Mouse (Mus musculus) hindbrain, embryonic 15.5 days (tissue): ENCODE results near the gene Zc3h12d. TPM values are rescaled to one million over a fixed set of nuclear protein-coding genes. Genes with fewer than 3 reads are reported as not detected.

Experiments
- ATAC-seq: fragments of 200-750 bp; cut with Nextera tagmentation; 2 replicates; pipeline ENCODE4 v1.8.0; 2017; ENCODE audit warnings: low read depth, moderate number of reproducible peaks, moderate TSS enrichment; ENCODE audit not compliant: low FRiP score
- H3K27ac ChIP-seq: fragments of 300-500 bp; sonication (generic); replicated peaks from 2 replicates; pipeline ENCODE4 v1.5.1; 2015; ENCODE audit warnings: mild to moderate bottlenecking, inconsistent platforms
- H3K27me3 ChIP-seq: fragments of 300-500 bp; sonication (generic); 2 replicates; pipeline ENCODE4 v1.6.1; 2015; ENCODE audit warnings: control low read depth, inconsistent platforms
- H3K36me3 ChIP-seq: fragments of 300-500 bp; sonication (generic); 2 replicates; pipeline ENCODE4 v1.6.1; 2015; ENCODE audit warnings: control low read depth, inconsistent platforms
- H3K4me1 ChIP-seq: fragments of 300-500 bp; sonication (generic); replicated peaks from 2 replicates; pipeline ENCODE4 v1.6.1; 2015; ENCODE audit warnings: control low read depth, inconsistent platforms
- H3K4me2 ChIP-seq: fragments of 300-500 bp; sonication (generic); 2 replicates; pipeline ENCODE4 v1.6.1; 2015; ENCODE audit warnings: moderate library complexity, mild to moderate bottlenecking, inconsistent platforms
- H3K4me3 ChIP-seq: fragments of 300-500 bp; sonication (generic); 2 replicates; pipeline ENCODE4 v1.5.1; 2015; ENCODE audit warnings: mild to moderate bottlenecking, inconsistent platforms
- H3K9ac ChIP-seq: fragments of 300-500 bp; sonication (generic); 2 replicates; pipeline ENCODE4 v1.6.1; 2015; ENCODE audit warnings: inconsistent platforms
- H3K9me3 ChIP-seq: fragments of 300-500 bp; sonication (generic); 2 replicates; pipeline ENCODE4 v1.6.1; 2016; ENCODE audit warnings: control low read depth, inconsistent platforms
- WGBS: fragments of 180-500 bp; shearing (Covaris S2); methylation state at CpG from one replicate; pipeline ENCODE4 v1.1.7; 2015; 5-methylcytosine and 5-hydroxymethylcytosine counted together
- microRNA-seq: library from miRNA; unstranded; fragments of <30 nt; microRNA quantifications from one replicate; pipeline ENCODE4, GENCODE M21; 2016
- polyA plus RNA-seq: library from polyadenylated mRNA; unstranded; fragments of >200 nt; fragmentation: Nextera tagmentation; extraction: Ambion mirVana; gene quantifications from 2 replicates; pipeline ENCODE4 v1.2.1, GENCODE M21; 2015

Gene Zc3h12d
- polyA plus RNA-seq, 1 experiment from 2014 or later = 0.22 TPM

DNA sequence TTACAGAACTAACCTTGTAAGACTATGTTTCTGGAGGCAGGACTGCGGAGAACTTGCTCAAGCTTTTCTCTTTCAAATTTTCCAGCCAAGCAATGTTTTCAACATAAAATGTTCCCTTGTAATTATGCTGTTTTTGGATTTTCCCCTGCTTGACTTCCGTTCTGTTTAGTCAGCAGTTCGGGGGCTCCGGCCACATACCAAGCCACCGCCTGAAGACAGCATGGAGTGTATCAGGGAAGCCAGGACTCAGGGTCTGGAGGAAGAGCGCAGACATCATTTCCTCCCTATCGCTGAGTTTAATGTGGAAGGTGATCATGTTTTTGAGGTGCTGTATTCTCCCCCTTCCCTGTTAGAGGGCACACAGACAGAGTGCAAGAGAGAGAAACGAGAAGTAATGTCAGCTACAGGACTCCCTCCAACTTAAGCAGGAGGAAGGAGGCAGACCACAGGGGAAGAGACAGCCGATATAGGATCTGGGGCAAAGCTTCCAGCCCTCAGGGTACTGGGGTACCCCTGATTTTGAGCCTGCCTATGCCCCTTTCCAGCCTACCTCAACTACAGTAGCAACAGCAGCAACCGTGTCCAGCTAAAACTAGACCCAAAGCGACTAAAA is 56.1 kb downstream of the Zc3h12d start:
- Histone ChIP-seq H3K4me2 (no peak overlapping the region), H3K27me3 (no peaks in the 10 kb centered on the region), H3K4me3 (no peak overlapping the region), H3K27ac (no peak overlapping the region), H3K36me3 (no peaks in the 10 kb centered on the region), H3K4me1 (no peaks in the 10 kb centered on the region), H3K9ac (no peak overlapping the region), H3K9me3 (no peaks in the 10 kb centered on the region)
- WGBS = 89% methylated on average over 11 of the region's 11 CpGs
- ATAC-seq = no peak

DNA sequence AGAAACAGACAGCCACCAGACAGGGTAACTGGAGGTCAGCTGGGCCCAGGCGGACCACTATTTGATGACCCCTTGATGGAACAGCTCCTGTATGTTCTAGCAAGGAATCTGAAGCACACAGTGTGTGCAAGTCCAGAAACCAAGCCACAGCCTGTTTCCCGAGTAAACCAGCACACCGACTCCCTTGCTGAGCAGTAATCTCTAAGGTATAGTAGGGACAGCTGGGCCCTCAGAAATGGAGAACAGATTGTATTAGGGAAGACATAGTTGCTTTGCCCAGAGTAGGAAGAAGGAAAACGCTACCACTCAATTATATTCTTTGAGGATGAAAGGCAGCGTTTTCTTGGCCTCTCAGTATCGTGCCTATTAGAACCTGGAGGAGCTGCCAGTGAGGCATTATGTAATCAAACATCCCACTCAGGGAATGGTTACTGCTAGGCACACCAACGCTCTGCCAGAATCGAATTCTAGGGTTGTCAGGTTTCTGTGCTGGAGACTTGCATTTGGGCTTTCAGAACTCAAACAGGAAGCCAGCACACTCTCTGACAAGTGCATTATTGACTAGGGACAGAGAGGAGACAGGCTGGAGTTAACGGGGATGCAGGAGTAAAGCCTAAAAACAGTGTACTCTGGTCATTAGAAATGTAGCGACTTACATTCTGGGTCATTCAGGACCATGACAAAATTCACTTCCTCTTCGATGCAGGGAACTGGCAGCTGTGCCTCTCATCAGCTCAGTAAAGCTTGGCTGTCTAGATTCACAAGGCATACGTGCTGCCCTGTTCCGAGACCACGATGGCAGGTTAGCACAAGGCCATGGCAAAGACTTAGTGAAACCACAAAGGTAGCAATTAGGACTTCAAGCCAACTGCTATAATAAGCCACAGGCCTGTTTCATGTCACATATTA is 68.7 kb downstream of the Zc3h12d start:
- ATAC-seq = no peak
- no peak overlapping the region for H3K4me2 ChIP-seq
- no peaks in the 10 kb centered on the region for H3K9me3 ChIP-seq
- peaks cover 27% of the 10 kb centered on the region for H3K36me3 ChIP-seq
- H3K4me3 ChIP-seq = no peak overlapping the region
- WGBS = 88% methylated on average over 14 of the region's 14 CpGs
- H3K9ac ChIP-seq = no peak overlapping the region
- H3K27ac ChIP-seq = no peak overlapping the region
- no peaks in the 10 kb centered on the region for H3K27me3 ChIP-seq
- H3K4me1 ChIP-seq = no peaks in the 10 kb centered on the region

DNA sequence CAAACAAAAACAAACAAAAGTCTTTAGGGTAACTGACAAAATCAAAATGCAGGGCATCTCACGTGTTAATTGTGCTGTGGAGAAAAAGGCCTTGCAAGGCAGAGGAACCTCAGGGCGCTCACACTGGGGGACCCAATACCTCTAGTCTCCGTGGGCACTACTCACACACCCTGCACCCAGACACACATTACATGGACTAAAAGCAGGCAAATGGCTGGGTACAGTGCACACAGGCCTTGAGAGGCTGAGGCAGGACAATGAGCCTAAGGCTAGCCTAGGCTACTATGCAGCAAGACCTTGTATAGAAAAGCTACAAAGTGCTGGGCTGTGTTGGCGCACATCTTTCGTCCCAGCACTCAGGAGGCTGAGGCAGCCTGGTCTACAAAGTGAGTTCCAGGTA is 71.9 kb downstream of the Zc3h12d start:
- Histone ChIP-seq H3K36me3 (peaks cover 50% of the 10 kb centered on the region), H3K4me2 (no peak overlapping the region), H3K27ac (no peak overlapping the region), H3K4me1 (no peaks in the 10 kb centered on the region), H3K4me3 (no peak overlapping the region), H3K9ac (no peak overlapping the region), H3K9me3 (no peaks in the 10 kb centered on the region), H3K27me3 (no peaks in the 10 kb centered on the region)
- no peak for ATAC-seq
- WGBS = 95% methylated on average over 5 of the region's 5 CpGs

DNA sequence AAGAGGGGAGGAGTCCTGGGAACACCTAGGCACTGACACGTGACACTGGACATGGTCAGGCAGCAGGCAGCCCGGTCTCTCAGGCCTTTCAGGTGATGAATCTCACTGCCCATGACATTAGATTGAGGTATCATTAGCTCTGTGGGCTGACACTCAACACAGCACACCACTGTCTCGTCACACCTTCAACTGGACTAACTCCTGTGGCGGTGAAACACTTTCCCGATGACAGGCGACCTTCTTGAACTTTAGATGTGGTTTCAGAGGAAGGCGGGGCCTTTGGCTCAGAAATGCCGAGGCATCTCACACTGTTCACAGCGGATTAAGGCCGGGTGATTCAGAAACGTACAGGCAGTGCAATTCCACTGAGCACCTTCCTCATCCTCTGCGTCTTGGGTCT is 74.9 kb downstream of the Zc3h12d start:
- Histone ChIP-seq H3K4me2 (no peak overlapping the region), H3K4me3 (no peak overlapping the region), H3K27ac (no peak overlapping the region), H3K27me3 (no peaks in the 10 kb centered on the region), H3K9ac (no peak overlapping the region), H3K4me1 (no peaks in the 10 kb centered on the region; the same call in 1 of the 2 replicates), H3K36me3 (peaks cover 51% of the 10 kb centered on the region), H3K9me3 (no peaks in the 10 kb centered on the region)
- ATAC-seq = no peak
- 89% methylated on average over 12 of the region's 12 CpGs for WGBS

DNA sequence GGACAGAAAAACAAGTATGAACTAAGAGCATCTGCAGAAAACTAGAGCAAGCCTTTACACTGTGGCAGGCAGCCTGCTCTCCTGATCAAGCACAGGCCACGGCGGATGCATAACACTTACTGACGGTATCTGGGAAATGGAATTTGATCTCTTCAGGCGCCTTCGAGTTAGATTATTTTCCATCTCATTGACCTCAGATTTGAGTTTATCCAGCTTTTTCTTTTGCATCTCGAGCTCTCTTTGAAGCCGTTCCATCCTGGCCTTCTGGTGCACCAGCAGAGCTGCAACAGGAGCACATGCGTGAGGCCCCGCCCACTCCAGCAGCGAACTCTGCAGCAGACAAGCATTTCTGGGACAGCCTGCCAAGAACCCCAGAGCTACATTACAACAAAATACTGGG is 79.0 kb downstream of the Zc3h12d start:
- no peak overlapping the region for H3K27ac ChIP-seq
- WGBS = 66% methylated on average over 10 of the region's 10 CpGs
- no peaks in the 10 kb centered on the region for H3K9me3 ChIP-seq
- H3K4me2 ChIP-seq = no peak overlapping the region
- H3K4me1 ChIP-seq = peaks cover 3% of the 10 kb centered on the region; the same call in 1 of the 2 replicates
- no peak overlapping the region for H3K9ac ChIP-seq
- 0 out of 2 replicates have a peak, but pooled peaks have one; percentile 46 for ATAC-seq
- peaks cover 29% of the 10 kb centered on the region for H3K36me3 ChIP-seq
- H3K4me3 ChIP-seq = no peak overlapping the region
- no peaks in the 10 kb centered on the region for H3K27me3 ChIP-seq

Small RNAs within 50 kb of the gene (microRNA-seq; reads per million reads assigned to microRNA genes)
- 1.1 reads per million for gene Mir5104

Other genes with a start within 250 kb of the Zc3h12d start
- 42.9 and 48.5 TPM in 2 replicates for gene Lrp11, start 242.7 kb upstream of the Zc3h12d start, polyA plus RNA-seq
- 31.1 and 32.0 TPM in 2 replicates for gene Nup43, start 165.0 kb upstream of the Zc3h12d start, polyA plus RNA-seq
- 172 and 174 TPM in 2 replicates for gene Pcmt1, start 151.3 kb upstream of the Zc3h12d start, polyA plus RNA-seq
- gene Lats1, start 151.3 kb upstream of the Zc3h12d start, polyA plus RNA-seq = 8.9 and 9.5 TPM in 2 replicates
- gene Katna1, start 106.5 kb upstream of the Zc3h12d start, polyA plus RNA-seq = 27.6 and 30.7 TPM in 2 replicates
- gene Ginm1, start 39.6 kb upstream of the Zc3h12d start, polyA plus RNA-seq = 49.3 and 51.2 TPM in 2 replicates
- gene Ppil4, start 39.6 kb upstream of the Zc3h12d start, polyA plus RNA-seq = 44.6 and 45.4 TPM in 2 replicates
- 12.2 and 13.8 TPM in 2 replicates for gene Tab2, start 123.8 kb downstream of the Zc3h12d start, polyA plus RNA-seq